Mouse (Mus musculus) embryonic fibroblast, embryonic 13.5 days (primary cell): ENCODE results near the gene Stat1.

ENCODE experiments used
- CTCF ChIP-seq: IDR thresholded peaks from 2 replicates; pipeline ENCODE4 v1.5.1; 2011; ENCODE audit warnings: mild to moderate bottlenecking, control low read depth, low read length, moderate library complexity, borderline replicate concordance; ENCODE audit not compliant: insufficient read depth
- POLR2A ChIP-seq: IDR thresholded peaks from 2 replicates; pipeline ENCODE4 v1.6.1; 2011; ENCODE audit warnings: low read depth, mild to moderate bottlenecking, control low read depth, low read length, moderate library complexity

DNA sequence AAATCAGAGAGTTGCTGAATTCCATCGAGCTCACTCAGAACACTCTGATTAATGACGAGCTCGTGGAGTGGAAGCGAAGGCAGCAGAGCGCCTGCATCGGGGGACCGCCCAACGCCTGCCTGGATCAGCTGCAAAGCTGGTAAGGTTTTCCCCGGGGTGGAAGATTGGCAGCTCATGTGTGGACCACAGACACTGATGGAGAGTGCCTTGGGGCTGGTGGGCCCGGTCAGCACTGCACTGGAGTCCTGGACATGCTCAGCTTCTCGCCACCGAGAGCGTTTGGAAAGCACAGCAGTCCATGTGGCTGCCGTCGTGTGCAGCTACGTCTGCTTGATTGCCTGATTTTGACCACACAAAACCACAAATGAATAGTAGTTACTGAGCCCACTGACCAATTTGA is 18.1 kb downstream of the Stat1 start:
- TF ChIP-seq POLR2A (no peak), CTCF (no peak)
